Mouse (Mus musculus) yolk sac, embryonic 10.5 days (tissue): ENCODE measurements around the gene Mybph.
A peak's percentile ranks its signal among the peaks of the same experiment; 100 is the strongest.

Experiments
- DNase-seq: peaks from one replicate; pipeline ENCODE4 v3.0.0-alpha.2; 2017; ENCODE audit warnings: low spot score

The Mybph gene

GRCm38 (mm10) chr1:134184089-134184488 lies 9.2 kb upstream of the Mybph start:
- DNase-seq: no peak

GRCm38 (mm10) chr1:134188217-134188616 lies 5.0 kb upstream of the Mybph start:
- DNase-seq: no peak

GRCm38 (mm10) chr1:134188989-134189729 lies 4.1 kb upstream of the Mybph start:
- no peak for DNase-seq

GRCm38 (mm10) chr1:134191192-134191591 lies 2.1 kb upstream of the Mybph start:
- DNase-seq: no peak

- DNase-seq: no peak
These were observed 1.2 kb upstream of the Mybph start for GRCm38 (mm10) chr1:134192024-134192423.

- no peak for DNase-seq
These were observed 488 bp downstream of the Mybph start for GRCm38 (mm10) chr1:134193674-134194197.

GRCm38 (mm10) chr1:134194298-134195022 lies 1.2 kb downstream of the Mybph start:
- DNase-seq: no peak

GRCm38 (mm10) chr1:134195117-134195516 lies 1.9 kb downstream of the Mybph start:
- DNase-seq: no peak

GRCm38 (mm10) chr1:134195571-134195970 lies 2.3 kb downstream of the Mybph start:
- DNase-seq: no peak

- DNase-seq: no peak
These were observed 2.7 kb downstream of the Mybph start for GRCm38 (mm10) chr1:134195979-134196378.

- no peak for DNase-seq
These were observed 3.1 kb downstream of the Mybph start for GRCm38 (mm10) chr1:134196386-134196785.

- DNase-seq: no peak
These were observed 4.2 kb downstream of the Mybph start for GRCm38 (mm10) chr1:134197325-134197982.

- DNase-seq: no peak
These were observed 5.1 kb downstream of the Mybph start for GRCm38 (mm10) chr1:134198197-134198995.

- no peak for DNase-seq
These were observed 7.2 kb downstream of the Mybph start for GRCm38 (mm10) chr1:134200481-134200880.

- no peak for DNase-seq
These were observed 7.9 kb downstream of the Mybph start for GRCm38 (mm10) chr1:134200998-134201686.

- no peak for DNase-seq
These were observed 8.6 kb downstream of the Mybph start for GRCm38 (mm10) chr1:134201751-134202420.

GRCm38 (mm10) chr1:134204230-134204629 lies 11.0 kb downstream of the Mybph start:
- DNase-seq: no peak

GRCm38 (mm10) chr1:134205296-134206018 lies 12.2 kb downstream of the Mybph start:
- DNase-seq: peak; percentile 65

GRCm38 (mm10) chr1:134206085-134206484 lies 12.8 kb downstream of the Mybph start:
- peak; percentile 74 for DNase-seq

GRCm38 (mm10) chr1:134210179-134210755 lies 17.0 kb downstream of the Mybph start:
- no peak for DNase-seq
